Mouse (Mus musculus): ENCODE measurements around the gene Ppp1r10. TPM values are rescaled to one million over a fixed set of nuclear protein-coding genes. Genes with fewer than 3 reads are reported as not detected.

Ppp1r10 gene
- 10 to 100 TPM; 22.6 to 44.3 TPM for total RNA-seq (2021)

- intact Hi-C loops (cut with DNase I), result loop anchor here (2.0 kb wide), 2 partner anchors 50 to 80 kb away; no protein-coding TSS in a partner anchor
Measured at GRCm38 (mm10) chr17:35916297-35917142, at the start of gene Ppp1r10, which contains the start of gene Mrps18b. Gene Ppp1r10, plus strand, starts transcription at chr17:35916434. Gene Mrps18b, minus strand, starts transcription at chr17:35916389.

GRCm38 (mm10) chr17:35866911-35867890 lies 49.0 kb upstream of the Ppp1r10 start:
- intact Hi-C loops (cut with DNase I), result loop anchor here (2.0 kb wide), 1 partner anchor 50 kb away; the partner anchor contains the start of genes Mrps18b and Ppp1r10
- peak; percentile 62 to 68 for DNase-seq

More at GRCm38 (mm10) chr17:35916297-35917142, at the start of gene Ppp1r10, which contains the start of gene Mrps18b:
- DNase-seq, result peak; percentile 97 to 98

- intact Hi-C loops (cut with DNase I), result no loop called here
Measured at GRCm38 (mm10) chr17:35868165-35868820, 47.9 kb upstream of the Ppp1r10 start.

DNA sequence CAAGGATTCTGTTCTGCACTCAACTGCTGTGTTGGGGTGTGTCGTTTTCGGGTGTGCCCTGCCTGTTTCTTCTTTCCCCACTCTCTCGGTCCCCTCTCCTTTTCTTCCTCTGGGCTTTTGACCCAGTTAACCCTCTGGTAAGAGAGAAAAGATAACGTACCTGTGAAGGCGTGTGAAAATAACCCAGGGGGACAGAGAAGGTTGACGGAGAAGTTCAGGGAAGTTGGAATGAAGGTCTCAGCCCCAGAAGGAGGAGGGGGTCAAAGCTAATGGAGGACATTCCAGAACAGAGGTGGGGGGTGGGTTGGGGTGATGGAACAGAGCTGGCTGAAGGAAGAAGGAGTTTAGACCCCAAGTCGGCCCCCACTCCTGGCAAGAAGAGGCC lies 47.3 kb upstream of the Ppp1r10 start:
- intact Hi-C loops (cut with DNase I), result no loop called here
- no peak for DNase-seq

More at GRCm38 (mm10) chr17:35868165-35868820, 47.9 kb upstream of the Ppp1r10 start:
- peak; percentile 42 to 62 for DNase-seq

DNA sequence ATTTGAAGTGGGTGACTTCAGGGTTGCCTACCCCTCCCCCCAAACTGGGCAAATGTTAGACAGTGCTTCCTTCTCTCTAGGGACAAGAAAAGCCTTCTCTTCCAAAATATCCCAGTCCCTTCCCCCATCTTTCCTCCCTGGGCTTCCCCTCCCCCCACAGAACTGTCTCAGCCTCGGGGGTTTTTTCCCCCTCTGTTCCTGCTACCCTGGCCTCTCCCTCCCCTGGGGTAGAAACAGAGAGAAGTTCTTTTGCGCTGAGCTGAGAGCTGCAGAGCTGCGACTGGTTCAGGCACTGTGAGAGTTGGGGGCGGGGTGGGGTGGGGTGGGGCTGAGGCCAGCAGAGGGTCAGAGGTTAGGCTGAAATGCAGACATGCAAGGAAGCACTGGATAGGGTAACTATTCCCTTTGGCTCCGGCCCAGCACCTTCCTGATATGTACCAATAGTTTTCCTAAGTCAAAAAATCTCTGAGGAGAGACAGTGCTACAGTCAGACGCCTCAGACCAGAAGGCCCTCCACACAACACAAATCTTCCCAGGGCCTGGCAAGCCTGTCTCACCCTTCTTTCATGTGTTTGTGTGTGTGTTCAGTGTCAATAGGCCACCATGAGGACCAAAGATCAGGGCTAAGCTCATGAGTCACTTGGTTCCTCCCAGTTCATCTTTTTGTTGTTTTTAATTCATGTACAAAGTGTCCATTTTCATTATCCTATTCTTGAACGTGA lies 46.7 kb upstream of the Ppp1r10 start:
- peak; percentile 55 to 67 for DNase-seq
- intact Hi-C loops (cut with DNase I), result no loop called here

GRCm38 (mm10) chr17:35870151-35870883 lies 45.9 kb upstream of the Ppp1r10 start:
- peak; percentile 73 to 78 for DNase-seq
- intact Hi-C loops (cut with DNase I), result no loop called here

DNA sequence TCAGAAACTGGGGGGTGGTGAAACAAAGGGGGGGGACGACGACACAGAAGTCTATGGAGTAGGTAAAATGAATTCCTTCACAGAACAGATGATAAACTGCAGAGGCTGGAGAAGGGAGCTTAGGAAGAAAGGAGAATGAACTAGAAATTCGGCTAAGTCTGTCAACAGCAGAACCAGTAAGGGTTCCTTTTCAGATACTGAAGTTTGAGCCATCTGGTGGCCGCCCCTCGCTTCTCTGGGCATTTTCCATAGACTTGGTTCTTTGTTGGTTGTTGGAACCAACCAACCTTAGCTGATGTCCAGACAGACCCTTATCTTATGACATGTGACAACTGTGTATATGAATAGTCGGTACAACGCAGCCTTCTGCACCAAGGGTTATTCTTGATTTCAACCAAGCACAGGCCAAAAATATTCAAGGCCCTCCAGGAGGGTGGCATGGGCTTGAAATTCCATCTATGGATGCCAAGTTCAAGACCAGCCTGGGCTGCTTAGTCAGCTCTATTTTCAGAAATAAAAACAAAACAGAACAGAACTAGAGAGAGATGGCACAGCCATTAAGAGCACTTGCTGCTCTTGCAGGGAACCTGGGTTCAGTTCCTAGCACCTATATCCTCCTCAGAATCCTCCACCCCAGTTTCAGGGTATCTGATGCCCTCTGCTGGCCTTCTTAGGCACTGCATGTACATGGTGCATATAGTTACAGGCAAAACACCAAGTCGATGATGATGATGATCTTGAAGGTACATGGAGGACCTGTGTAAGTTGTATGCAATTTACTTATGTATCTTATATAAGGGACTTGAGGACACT lies 45.1 kb upstream of the Ppp1r10 start:
- intact Hi-C loops (cut with DNase I), result no loop called here
- DNase-seq, result peak; percentile 34 to 47

- DNase-seq, result peak; percentile 93
- intact Hi-C loops (cut with DNase I), result loop anchor here (1.0 to 2.0 kb wide), 2 partner anchors 38 to 135 kb away; no protein-coding TSS in a partner anchor
Measured at GRCm38 (mm10) chr17:35873774-35874519, 42.3 kb upstream of the Ppp1r10 start.

DNA sequence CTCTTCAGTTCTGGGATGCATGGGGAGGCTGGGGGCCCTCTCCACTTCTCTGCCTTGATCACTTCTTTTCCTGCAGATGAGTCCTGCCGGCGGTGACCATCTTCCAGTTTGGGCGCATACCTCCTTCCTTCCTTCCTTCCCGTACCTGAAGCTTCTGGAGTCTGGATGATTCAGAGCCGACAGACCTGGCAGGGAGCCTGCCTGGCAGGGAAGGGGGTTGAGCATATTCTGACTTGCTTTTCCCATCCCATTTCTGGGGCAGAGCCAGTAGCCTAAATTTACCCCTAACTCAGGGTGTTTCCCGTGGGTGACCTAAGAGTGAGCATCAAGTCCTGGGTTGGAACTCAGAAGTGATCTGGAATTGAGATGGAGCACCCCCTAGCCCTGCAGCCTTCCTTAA lies 41.5 kb upstream of the Ppp1r10 start:
- no peak for DNase-seq
- intact Hi-C loops (cut with DNase I), result no loop called here

DNA sequence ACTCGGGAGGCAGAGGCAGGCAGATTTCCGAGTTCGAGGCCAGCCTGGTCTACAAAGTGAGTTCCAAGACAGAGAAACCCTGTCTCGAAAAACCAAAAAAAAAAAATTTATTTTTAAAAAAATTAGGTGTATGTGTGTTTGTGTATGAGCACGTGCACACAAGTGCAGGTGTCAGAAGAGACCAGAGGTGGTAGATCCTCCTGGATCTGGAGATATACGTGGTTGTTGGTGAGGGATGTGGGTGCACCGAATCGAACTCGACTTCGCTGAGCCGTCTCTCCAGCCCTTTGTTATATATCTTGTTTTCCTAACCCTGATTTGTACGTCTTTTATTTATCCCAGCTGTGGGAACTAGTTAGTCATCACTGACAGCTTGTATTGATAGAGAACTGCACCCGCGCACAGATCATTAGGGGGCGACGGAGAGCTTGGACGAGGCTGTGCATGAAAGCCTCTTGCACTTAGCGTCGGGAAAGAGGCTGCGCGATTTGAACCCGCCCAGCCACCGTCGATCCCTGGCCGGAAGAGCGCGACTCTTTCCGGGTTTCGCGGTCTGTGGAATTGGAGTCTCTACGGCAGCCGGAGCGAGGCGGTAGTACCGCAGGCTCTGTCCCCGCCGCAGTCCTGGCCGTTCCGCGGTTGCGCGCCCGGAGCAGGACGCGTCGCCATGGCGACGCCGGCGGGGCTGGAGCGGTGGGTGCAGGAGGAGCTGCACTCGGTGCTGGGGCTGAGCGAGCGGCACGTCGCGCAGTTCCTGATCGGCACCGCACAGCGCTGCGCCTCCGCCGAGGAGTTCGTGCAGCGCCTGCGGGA lies 36.8 kb upstream of the Ppp1r10 start, which contains the start of gene Dhx16:
Gene Dhx16, plus strand, starts transcription at position 575 of the 813 bp plus-strand sequence.
- peak; percentile 94 to 96 for DNase-seq
- intact Hi-C loops (cut with DNase I), result loop anchor here (2.0 kb wide), 1 partner anchor 29 kb away; no protein-coding TSS in a partner anchor

DNA sequence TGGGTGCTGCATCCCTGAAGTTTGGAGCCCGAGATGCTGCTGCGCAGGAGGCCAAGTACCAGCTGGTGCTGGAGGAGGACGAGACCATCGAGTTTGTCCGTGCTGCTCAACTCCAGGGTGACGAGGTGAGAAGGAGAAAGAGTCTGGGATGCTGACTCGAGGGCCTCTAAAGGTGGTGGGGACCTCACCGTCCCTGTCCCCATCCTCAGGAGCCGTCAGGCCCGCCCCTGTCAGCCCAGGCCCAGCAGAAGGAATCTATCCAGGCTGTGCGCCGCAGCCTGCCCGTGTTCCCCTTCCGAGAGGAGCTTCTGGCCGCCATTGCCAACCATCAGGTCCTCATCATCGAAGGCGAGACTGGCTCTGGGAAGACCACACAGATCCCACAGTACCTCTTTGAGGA lies 33.3 kb upstream of the Ppp1r10 start:
- intact Hi-C loops (cut with DNase I), result no loop called here
- DNase-seq, result no peak

DNA sequence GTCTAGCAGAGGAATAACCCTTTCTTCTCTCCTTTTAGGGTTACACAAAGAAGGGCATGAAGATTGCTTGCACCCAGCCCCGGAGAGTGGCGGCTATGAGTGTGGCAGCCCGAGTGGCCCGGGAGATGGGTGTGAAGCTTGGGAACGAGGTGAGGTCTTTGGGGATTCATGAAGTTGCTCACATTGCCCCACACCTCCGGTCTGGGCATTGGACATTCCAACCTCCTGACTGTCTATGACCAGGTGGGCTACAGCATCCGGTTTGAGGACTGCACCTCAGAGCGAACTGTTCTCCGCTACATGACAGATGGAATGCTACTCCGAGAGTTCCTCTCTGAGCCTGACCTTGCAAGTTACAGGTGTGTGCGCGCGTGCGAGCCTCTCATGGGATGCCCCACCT lies 32.5 kb upstream of the Ppp1r10 start:
- intact Hi-C loops (cut with DNase I), result no loop called here

GRCm38 (mm10) chr17:35887725-35888124 lies 28.5 kb upstream of the Ppp1r10 start:
- intact Hi-C loops (cut with DNase I), result no loop called here
- no peak for DNase-seq

More for the DNA sequence above, 32.5 kb upstream of the Ppp1r10 start:
- DNase-seq, result no peak

GRCm38 (mm10) chr17:35896781-35897643 lies 19.2 kb upstream of the Ppp1r10 start, which contains the start of gene 2310061I04Rik:
Gene 2310061I04Rik, minus strand, starts transcription at chr17:35897431.
- peak; percentile 91 to 92 for DNase-seq
- intact Hi-C loops (cut with DNase I), result loop anchor here (1.0 kb wide), 1 partner anchor 16 kb away; no protein-coding TSS in a partner anchor
